Mouse (Mus musculus) limb, embryonic 15.5 days (tissue): ENCODE data around the gene Med27. TPM values are rescaled to one million over a fixed set of nuclear protein-coding genes. Genes with fewer than 3 reads are reported as not detected.

Experiments used
- ATAC-seq: fragments of 200-750 bp; cut with Nextera tagmentation; 2 replicates; pipeline ENCODE4 v1.8.0; 2017; ENCODE audit warnings: low read depth, moderate TSS enrichment; ENCODE audit not compliant: insufficient number of reproducible peaks, low FRiP score, low TSS enrichment
- H3K27ac ChIP-seq: fragments of 300-500 bp; sonication (generic); 2 replicates; pipeline ENCODE4 v1.5.1; 2015; ENCODE audit warnings: moderate library complexity, mild to moderate bottlenecking, inconsistent platforms
- H3K27me3 ChIP-seq: fragments of 300-500 bp; sonication (generic); 2 replicates; pipeline ENCODE4 v1.6.1; 2015; ENCODE audit warnings: inconsistent platforms
- H3K36me3 ChIP-seq: fragments of 300-500 bp; sonication (generic); 2 replicates; pipeline ENCODE4 v1.6.1; 2015; ENCODE audit warnings: inconsistent platforms
- H3K4me1 ChIP-seq: fragments of 300-500 bp; sonication (generic); 2 replicates; pipeline ENCODE4 v1.6.1; 2015; ENCODE audit warnings: inconsistent platforms
- H3K4me2 ChIP-seq: fragments of 300-500 bp; sonication (generic); 2 replicates; pipeline ENCODE4 v1.6.1; 2015; ENCODE audit warnings: mild to moderate bottlenecking, inconsistent platforms
- H3K4me3 ChIP-seq: fragments of 300-500 bp; sonication (generic); 2 replicates; pipeline ENCODE4 v1.5.1; 2015; ENCODE audit warnings: mild to moderate bottlenecking, inconsistent platforms
- H3K9ac ChIP-seq: fragments of 300-500 bp; sonication (generic); 2 replicates; pipeline ENCODE4 v1.6.1; 2015; ENCODE audit warnings: inconsistent platforms
- H3K9me3 ChIP-seq: fragments of 300-500 bp; sonication (generic); 2 replicates; pipeline ENCODE4 v1.6.1; 2016; ENCODE audit warnings: inconsistent platforms
- WGBS: fragments of 180-500 bp; shearing (Covaris S2); methylation state at CpG from one replicate; pipeline ENCODE4 v1.1.7; 2015; 5-methylcytosine and 5-hydroxymethylcytosine counted together
- polyA plus RNA-seq: library from polyadenylated mRNA; unstranded; fragments of >200 nt; fragmentation: Nextera tagmentation; extraction: Ambion mirVana; gene quantifications from 2 replicates; pipeline ENCODE4 v1.2.1, GENCODE M21; 2015

Gene Med27
- polyA plus RNA-seq, 1 experiment from 2014 or later, result 42.6 TPM

DNA sequence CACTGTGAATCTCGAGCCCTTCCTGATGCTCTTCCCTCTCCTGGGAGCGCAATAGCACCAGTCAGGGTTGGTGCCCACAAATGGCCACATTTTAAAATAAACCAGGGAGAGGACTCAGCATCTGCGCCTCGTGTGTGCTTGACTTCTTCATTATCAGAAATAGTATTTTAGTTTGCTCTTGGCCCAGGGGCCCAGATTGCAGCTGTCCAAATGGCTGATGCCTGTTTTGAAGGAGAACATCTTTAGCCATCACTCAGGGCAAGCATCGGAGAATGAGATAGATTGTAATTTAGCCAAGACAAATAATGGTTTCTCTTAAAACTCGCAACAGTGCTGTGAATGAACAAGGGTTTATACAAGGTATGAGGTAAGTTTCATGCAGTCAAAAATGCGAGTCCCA is 92.8 kb downstream of the Med27 start:
- Histone ChIP-seq H3K27me3 (no peaks in the 10 kb centered on the region), H3K9me3 (no peaks in the 10 kb centered on the region), H3K9ac (no peak overlapping the region), H3K4me2 (no peak overlapping the region), H3K4me1 (0 out of 2 replicates have a peak, but pooled peaks cover 3% of the 10 kb centered on the region), H3K27ac (no peak overlapping the region), H3K36me3 (no peaks in the 10 kb centered on the region), H3K4me3 (no peak overlapping the region)
- ATAC-seq, result no peak
- WGBS, result 66% methylated on average over 7 of the region's 7 CpGs

DNA sequence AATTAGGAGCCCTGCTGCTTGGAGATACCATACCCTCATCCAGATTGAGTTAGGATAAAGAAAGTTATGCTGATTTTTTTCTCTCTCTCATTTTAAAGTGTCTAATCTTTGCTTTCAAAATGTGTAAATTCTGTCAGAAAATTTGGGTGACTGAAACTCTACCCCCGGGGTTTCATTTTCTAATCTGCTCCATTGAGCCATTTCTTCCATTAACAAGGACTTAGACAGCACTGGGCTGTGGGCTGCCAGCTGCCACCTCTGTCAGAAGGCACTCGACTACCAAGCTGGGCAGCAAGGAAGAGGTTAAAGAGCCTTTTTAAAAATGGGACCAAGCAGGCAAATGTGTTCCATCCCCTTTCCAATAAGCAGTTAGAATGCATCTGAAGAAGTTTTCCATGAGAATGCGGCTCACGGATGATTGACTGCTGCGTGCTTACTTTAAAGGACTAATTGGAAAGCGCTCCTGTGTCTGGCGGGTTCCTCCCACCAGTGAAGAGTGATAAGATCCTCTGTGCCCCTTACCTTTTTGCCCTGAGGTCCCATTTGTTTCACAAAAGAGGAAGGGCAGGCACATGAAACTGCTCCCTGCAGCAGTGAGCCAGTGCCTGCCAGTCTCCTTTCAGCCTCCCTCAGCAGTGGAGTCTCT is 93.4 kb downstream of the Med27 start:
- 55% methylated on average over 7 of the region's 7 CpGs for WGBS
- no peak overlapping the region for H3K4me2 ChIP-seq
- 0 out of 2 replicates have a peak, but pooled peaks cover 3% of the 10 kb centered on the region for H3K4me1 ChIP-seq
- H3K9me3 ChIP-seq, result no peaks in the 10 kb centered on the region
- no peak overlapping the region for H3K9ac ChIP-seq
- no peaks in the 10 kb centered on the region for H3K36me3 ChIP-seq
- no peak for ATAC-seq
- H3K27me3 ChIP-seq, result no peaks in the 10 kb centered on the region
- H3K4me3 ChIP-seq, result no peak overlapping the region
- no peak overlapping the region for H3K27ac ChIP-seq

DNA sequence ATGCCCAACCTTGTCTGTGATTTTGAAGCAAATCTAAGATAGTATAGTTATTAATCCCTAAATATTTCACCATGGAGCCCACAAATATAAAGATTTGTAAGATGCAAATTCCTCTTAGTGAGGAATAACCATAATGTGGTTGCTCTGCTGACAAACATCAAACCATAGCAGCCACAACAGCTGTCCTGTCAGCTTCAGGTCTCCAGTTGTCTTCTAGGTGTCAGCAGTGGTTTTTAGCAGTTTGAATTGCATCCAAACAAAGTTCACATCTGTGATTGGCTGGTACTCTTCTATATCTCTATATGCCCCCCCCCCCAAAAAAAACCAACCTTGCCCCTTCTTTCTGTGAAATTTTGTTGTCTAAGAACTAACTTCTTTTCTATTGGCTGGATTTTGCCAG is 95.7 kb downstream of the Med27 start:
- H3K4me2 ChIP-seq, result no peak overlapping the region
- H3K9ac ChIP-seq, result no peak overlapping the region
- H3K4me1 ChIP-seq, result 0 out of 2 replicates have a peak, but pooled peaks cover 3% of the 10 kb centered on the region
- no peaks in the 10 kb centered on the region for H3K27me3 ChIP-seq
- no peak overlapping the region for H3K4me3 ChIP-seq
- no peak for ATAC-seq
- no peak overlapping the region for H3K27ac ChIP-seq
- H3K36me3 ChIP-seq, result no peaks in the 10 kb centered on the region
- no peaks in the 10 kb centered on the region for H3K9me3 ChIP-seq

DNA sequence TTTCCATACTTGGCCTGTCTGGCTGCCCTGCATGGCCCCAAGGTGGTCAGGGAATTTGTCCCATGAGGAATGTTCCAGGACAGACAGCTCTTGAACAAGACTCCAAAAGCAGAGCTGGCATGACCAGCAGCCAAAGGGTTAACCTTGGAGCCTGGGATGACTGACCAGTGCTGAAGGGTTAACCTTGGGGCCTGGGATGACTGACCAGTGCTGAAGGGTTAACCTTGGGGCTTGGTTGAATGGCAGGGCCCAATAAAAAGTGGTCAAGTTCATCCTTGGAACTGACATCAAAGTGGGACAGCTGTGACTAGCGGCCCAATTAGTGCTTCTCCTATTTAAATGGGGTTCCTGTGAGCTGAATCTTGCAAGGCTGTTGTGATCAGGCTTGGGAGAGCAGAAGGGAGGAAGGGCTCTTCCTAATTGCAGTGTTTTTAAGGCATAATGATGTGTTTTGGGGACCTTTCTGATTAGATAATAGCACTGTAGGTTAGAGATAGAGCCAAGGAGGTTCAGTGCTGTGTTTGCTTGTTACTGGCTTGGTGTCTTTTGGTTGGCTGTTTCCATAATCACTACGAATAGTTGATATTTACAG is 97.1 kb downstream of the Med27 start:
- Histone ChIP-seq H3K4me1 (0 out of 2 replicates have a peak, but pooled peaks cover 2% of the 10 kb centered on the region), H3K4me3 (no peak overlapping the region), H3K36me3 (no peaks in the 10 kb centered on the region), H3K4me2 (no peak overlapping the region), H3K9ac (no peak overlapping the region), H3K27me3 (no peaks in the 10 kb centered on the region), H3K27ac (no peak overlapping the region), H3K9me3 (no peaks in the 10 kb centered on the region)
- no peak for ATAC-seq
- 60% methylated on average over 2 of the region's 2 CpGs for WGBS

DNA sequence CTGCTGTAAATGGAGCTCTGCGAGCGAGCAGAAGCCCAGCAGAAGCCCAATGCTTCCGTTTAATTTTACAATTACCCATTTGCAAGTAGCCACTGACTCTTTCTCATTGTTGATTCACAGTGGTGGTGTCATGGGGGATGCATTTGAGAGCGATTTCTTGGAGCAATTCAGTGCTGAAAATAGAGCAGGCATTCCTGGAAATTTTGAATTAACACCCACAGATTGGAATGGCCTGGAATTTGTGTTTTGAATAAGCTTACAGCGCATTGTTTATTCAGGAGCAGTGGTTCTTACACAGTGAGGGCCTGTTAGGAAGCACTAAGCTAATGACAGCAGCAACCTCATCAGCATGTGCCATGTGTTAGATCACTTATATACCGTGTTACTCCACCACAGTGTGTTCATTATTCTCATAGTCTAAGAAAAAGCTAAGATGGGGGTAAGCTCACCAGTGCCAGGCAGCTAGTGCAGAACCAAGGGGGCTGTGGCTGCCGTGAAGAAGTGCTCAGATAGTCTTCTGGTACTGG is 101.9 kb downstream of the Med27 start:
- 68% methylated on average over 7 of the region's 7 CpGs for WGBS
- H3K27ac ChIP-seq, result no peak overlapping the region
- H3K4me3 ChIP-seq, result no peak overlapping the region
- H3K9ac ChIP-seq, result no peak overlapping the region
- H3K9me3 ChIP-seq, result no peaks in the 10 kb centered on the region
- ATAC-seq, result no peak
- H3K4me1 ChIP-seq, result no peaks in the 10 kb centered on the region
- no peak overlapping the region for H3K4me2 ChIP-seq
- no peaks in the 10 kb centered on the region for H3K27me3 ChIP-seq
- no peaks in the 10 kb centered on the region for H3K36me3 ChIP-seq

DNA sequence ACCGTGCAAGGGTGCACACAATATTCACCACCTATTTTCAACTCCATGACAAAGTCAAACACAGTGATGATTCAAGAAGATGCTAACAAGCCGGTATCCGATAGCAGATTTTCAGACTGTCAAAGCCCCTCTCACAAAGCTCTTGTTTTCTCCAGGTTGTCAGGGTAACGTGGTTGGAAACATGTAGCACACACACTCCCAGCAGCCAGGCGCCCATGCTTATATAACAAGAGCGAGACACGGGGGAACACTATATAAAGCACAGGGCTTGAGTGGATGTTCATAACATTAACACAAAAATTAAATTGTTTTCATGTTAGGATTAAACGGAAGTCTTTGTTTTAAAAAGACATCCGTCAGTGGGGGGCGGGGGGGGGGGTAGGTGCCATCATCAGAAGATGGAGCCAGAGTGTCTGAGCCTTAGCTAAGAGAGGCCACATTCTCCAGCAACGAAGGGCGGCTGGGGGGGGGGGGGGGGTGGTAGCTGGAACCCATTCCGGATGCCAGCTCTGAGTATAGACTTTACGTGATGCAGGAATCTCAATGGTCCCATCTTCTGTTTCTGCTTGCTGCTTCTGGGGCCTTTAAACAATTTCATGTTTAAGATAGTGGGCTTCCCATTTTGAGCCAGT is 104.9 kb downstream of the Med27 start:
- H3K4me2 ChIP-seq, result no peak overlapping the region
- no peaks in the 10 kb centered on the region for H3K27me3 ChIP-seq
- H3K4me1 ChIP-seq, result no peaks in the 10 kb centered on the region
- no peak for ATAC-seq
- 71% methylated on average over 14 of the region's 14 CpGs for WGBS
- no peaks in the 10 kb centered on the region for H3K36me3 ChIP-seq
- no peaks in the 10 kb centered on the region for H3K9me3 ChIP-seq
- no peak overlapping the region for H3K27ac ChIP-seq
- H3K9ac ChIP-seq, result no peak overlapping the region
- H3K4me3 ChIP-seq, result no peak overlapping the region

DNA sequence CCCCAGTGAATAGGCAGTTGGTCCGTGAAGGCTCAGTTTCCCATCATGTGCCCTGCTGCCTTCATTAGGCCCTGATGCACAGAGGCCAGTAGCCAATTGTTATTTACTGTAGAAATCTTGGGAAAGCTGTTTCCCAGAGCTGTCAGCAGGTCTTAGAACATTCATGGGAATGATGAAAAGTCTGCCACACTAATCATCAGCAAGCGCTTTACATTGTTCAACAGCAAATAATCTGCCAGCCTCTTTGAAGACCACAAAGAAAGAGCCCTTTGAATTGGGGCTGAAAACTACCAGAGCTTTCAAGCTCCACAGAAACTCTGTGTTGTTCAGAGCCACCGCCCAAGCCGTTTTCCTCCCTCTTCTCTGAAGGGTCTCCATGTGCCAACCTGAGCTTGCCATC is 106.8 kb downstream of the Med27 start:
- H3K27me3 ChIP-seq, result no peaks in the 10 kb centered on the region
- ATAC-seq, result no peak
- no peaks in the 10 kb centered on the region for H3K4me1 ChIP-seq
- 78% methylated on average over 4 of the region's 4 CpGs for WGBS
- no peak overlapping the region for H3K4me3 ChIP-seq
- no peaks in the 10 kb centered on the region for H3K36me3 ChIP-seq
- H3K27ac ChIP-seq, result no peak overlapping the region; the same call in 1 of the 2 replicates
- H3K9me3 ChIP-seq, result no peaks in the 10 kb centered on the region
- no peak overlapping the region for H3K4me2 ChIP-seq
- H3K9ac ChIP-seq, result no peak overlapping the region

DNA sequence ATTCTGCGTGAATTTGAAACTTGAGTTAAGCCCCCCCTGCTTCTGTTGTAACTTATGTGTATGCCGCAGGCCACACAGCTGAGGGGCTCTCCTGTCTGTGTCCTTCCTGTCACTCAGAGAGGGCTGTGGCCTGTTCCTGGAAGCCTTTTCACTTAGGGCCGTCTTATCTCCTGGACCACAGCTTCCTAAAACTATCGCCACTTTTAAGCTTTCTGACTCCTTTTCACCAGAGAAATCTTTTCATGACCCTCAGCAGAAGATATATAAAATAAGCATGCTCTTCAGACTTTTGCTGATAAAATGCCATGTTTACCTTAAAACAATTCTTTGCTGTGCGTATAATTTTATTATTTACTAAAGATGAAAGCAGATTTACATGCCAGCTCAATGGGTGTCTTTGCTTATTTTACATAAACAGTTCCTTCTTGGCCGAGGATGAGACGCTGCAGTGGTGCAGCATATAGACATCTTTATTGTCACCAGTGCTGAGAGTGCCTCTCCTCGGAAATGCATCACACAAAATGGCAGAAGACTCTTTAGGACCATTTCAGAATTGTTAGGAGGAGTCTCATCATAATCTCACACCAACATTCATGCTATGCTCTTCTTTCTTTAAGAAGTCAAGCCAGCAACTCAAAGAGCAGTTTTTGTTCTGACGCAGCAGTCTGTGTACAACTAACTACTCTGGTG is 110.2 kb downstream of the Med27 start:
- ATAC-seq, result no peak
- Histone ChIP-seq H3K27me3 (no peaks in the 10 kb centered on the region), H3K9ac (no peak overlapping the region), H3K27ac (no peak overlapping the region), H3K4me1 (no peaks in the 10 kb centered on the region), H3K4me2 (no peak overlapping the region), H3K36me3 (no peaks in the 10 kb centered on the region), H3K9me3 (no peaks in the 10 kb centered on the region), H3K4me3 (no peak overlapping the region)
- 74% methylated on average over 9 of the region's 9 CpGs for WGBS

DNA sequence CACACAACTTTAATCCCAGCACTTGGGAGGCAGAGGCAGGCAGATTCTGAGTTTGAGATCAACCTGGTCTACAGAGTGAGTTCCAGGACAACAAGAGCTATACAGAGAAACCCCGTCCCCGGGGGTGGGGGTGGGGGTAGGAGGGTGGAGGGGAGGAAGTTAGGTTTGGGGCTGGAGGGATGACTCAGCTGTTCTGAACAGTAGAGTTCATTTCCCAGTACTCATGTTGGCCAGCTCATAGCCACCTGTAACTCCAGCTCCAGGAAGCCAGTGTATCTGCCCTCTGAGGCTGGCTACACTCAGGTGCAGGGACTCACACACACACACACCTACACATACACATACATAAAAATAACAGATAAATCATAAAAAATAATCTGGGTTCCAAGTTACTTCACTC is 111.1 kb downstream of the Med27 start:
- Histone ChIP-seq H3K27ac (no peak overlapping the region), H3K36me3 (no peaks in the 10 kb centered on the region), H3K4me3 (no peak overlapping the region), H3K27me3 (no peaks in the 10 kb centered on the region), H3K9ac (no peak overlapping the region), H3K9me3 (no peaks in the 10 kb centered on the region), H3K4me1 (no peaks in the 10 kb centered on the region), H3K4me2 (no peak overlapping the region)
- ATAC-seq, result no peak
- WGBS, result 68% methylated on average over 2 of the region's 2 CpGs

DNA sequence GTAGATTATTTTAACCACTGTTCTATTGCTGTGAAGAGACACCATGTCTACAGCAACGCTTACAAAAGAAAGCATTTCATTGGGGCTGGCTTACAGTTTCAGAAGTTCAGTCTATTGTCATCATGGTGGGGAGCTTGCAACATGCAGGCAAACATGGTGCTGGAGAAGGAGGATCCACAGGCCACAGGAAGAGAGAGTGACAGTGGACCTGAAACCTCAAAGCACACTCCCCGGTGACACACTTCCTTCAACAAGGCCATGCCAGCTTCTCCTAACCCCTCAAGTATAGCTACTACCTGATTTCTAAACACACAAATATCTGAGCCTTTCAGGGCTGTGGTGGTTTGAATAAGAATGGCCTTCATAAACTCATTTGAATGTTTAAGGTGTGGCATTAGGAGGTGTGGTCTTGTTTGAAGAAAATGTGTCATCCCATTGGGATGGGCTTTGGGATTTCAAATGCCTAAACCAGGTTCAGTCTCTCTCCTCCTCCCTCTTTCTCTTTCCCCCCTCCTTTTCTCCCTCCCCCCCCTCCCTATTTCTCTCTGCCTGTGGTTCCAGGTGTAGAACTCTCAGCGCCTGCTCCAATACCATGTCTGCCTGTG is 111.8 kb downstream of the Med27 start:
- no peaks in the 10 kb centered on the region for H3K4me1 ChIP-seq
- no peak overlapping the region for H3K4me3 ChIP-seq
- H3K9me3 ChIP-seq, result no peaks in the 10 kb centered on the region
- no peaks in the 10 kb centered on the region for H3K36me3 ChIP-seq
- WGBS, result 87% methylated on average over 3 of the region's 3 CpGs
- no peak overlapping the region for H3K27ac ChIP-seq
- no peaks in the 10 kb centered on the region for H3K27me3 ChIP-seq
- no peak for ATAC-seq
- H3K4me2 ChIP-seq, result no peak overlapping the region
- no peak overlapping the region for H3K9ac ChIP-seq

DNA sequence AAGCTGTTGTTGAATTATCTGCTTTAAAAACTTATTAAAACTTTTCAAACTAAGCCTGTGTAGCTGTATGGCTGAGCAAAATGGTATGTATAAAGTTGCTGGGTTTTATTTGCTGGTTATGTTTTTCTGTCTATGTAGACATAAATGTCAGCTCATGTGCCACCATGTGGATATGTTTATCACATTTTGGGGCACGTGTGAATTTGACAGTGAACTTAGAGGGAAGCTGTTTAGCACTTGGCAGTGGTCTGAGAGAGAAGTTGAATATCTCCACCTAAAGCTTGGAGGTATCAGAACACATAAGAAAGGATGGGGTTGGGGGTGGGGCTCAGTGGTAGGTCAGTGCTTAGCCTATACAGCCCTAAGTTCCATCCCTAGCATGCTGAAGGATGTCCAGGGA is 113.0 kb downstream of the Med27 start:
- Histone ChIP-seq H3K4me2 (no peak overlapping the region), H3K4me3 (no peak overlapping the region), H3K27ac (no peak overlapping the region), H3K27me3 (no peaks in the 10 kb centered on the region), H3K36me3 (no peaks in the 10 kb centered on the region), H3K9me3 (no peaks in the 10 kb centered on the region), H3K4me1 (no peaks in the 10 kb centered on the region), H3K9ac (no peak overlapping the region)
- 46% methylated on average over 1 of the region's 1 CpGs for WGBS
- no peak for ATAC-seq
